Mouse (Mus musculus) left cerebral cortex, postnatal 10 days (tissue): ENCODE measurements around the gene Mapk8ip2. TPM values are rescaled to one million over a fixed set of nuclear protein-coding genes. Genes with fewer than 3 reads are reported as not detected.

Experiments used
- DNase-seq, 2 experiments: peaks; one replicate each; pipeline ENCODE4 v3.0.0; 2021 to 2022; ENCODE audit warnings: low spot score in 2 of 2, mixed read lengths in 1 of 2; ENCODE audit errors: extremely low spot score in 1 of 2
- intact Hi-C: fragments of 180-260 bp; cut with DNase I; formaldehyde crosslinking; loops from one replicate; pipeline ENCODE4 v1.15.1; 2025
- total RNA-seq, 2 experiments: library from RNA; stranded (reverse); gene quantifications; 2 replicates each; pipeline ENCODE4 v1.2.3; 2021

Mapk8ip2 gene
- total RNA-seq, 2 experiments from 2014 or later: 189 to 195 TPM

DNA sequence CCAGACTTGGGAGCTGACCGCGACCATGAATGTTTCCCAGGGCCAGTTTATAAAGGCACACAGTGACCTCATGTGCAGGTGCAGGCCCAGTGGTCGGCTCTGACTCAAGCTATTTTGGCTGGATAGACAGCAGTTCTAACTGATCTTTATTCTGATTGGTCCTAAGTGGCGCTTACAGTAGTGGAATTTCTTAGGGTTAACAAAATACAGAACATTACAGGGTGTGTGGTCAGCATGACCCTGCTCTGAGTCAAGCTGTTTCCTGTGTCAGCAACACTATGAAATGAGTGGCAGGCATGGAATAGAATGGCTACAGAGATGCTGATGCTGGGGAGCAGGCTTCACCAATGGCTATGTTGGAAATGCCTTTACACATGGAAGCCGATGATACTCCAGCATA lies 17.8 kb upstream of the Mapk8ip2 start:
- DNase-seq: no peak
- intact Hi-C loops: no loop called here

DNA sequence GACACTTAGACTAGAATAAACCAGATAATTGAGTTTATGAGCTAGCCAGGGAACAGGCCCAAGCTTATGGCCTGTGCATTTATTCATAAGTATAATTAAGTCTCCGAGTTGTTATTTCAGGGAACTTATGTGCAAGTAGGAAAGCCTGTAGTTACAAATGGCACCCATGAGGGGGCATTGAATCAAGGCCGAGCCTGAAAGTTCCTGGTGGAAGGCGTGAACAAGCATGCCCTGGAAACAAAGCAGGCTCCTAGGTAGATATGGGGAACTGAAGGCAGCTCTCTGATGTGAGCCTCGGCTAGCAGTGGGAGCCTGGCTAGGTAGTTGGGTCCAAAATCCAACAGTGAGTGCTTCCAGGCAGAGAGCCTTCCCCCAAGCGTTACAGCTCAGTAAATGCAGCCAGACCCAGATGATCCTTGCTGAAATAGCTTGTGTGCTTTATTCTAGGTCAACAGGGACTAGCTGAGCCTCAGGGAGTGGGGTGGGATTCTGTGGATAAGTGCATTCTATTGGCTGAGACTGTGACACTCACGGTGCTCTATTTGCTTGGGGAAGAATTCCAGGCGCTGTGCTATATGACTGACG lies 11.1 kb upstream of the Mapk8ip2 start:
- intact Hi-C loops: no loop called here
- DNase-seq: no peak

DNA sequence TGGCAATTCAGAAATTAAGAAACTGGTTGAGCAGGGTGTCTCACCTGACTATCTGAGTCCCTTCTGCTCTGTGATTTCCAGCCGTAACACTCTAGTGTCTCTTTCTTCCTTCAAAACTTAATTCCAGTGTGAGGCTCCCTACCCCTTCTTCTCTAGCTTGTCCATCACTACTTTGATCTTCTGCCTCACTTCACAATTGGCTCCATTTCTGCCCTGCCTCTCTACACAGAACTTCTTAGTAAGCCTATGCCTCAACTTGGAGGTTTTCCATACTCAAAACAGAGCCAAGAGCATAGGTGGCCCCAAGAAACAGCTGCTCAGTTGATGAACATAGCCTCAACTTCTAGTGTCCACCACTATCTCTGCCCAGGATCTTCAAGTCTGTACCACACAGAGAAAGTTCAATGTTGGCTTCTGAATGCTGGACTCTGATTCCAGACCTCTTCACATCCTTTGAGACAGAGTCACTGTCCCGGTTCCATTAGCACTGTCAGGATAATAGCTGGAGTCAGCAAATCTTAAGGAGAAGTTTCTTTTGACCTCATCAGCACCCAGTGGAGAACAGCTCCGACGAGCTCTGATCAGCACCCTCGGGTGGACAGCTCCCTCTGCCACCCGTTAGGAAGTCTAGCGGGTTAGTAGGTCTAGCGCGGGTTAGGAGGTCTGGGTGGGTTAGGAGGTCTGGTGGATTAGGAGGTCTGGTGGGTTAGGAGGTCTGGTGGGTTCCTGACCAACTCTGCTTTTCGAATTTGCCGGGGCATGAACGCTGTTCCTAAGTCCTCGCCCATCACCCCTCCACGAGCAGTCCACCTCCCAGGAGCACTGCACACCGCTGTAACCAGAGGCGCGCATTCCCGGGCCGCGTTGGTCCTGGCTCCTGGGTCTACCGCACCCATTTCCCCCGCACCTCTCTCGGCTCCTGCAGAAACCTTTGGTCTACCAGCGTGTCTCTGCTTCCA lies 528 bp upstream of the Mapk8ip2 start:
- DNase-seq: peak in 1 of 2 experiments; percentile 61
- intact Hi-C loops: no loop called here

DNA sequence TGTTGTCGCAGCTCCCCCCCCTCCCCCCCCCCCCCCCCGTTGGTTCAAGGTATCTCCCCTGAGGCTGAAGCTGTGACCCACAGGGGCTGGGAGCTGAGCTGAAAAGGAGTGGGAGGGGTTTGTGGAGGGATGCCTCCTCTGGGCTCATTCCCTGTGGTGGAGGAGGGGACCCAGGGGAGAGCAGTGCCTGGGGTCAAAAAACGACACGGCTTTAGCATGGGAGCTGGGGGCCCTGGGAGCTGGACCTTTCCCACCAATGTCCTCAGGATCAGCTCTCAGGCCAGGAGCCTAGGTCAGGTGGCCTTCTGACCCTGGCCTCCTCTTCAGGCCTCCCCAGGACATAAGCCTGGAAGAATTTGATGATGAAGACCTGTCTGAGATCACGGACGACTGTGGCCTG lies 1.1 kb downstream of the Mapk8ip2 start:
- peak in 1 of 2 experiments; percentile 28 for DNase-seq
- intact Hi-C loops: no loop called here

DNA sequence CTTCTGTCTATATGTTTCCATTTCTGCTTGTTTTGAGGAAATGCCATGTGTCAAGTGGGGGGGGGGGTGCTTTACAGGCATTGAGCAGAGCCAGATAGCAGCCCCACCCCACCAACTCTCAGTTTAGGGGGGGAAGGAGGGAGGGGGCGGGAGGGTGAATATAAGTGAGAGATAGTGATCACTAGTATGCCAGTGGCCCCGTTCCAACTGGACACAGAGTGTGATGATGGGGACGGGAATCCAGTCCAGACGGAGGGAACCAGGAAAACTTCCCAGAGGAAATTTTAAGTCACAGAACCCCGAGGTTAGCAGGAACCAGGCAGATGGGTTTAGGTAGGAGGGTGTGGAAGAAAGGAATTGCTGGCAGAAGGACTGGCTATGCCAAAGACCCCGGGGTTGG lies 1.9 kb downstream of the Mapk8ip2 start:
- peak in 1 of 2 experiments; percentile 38 for DNase-seq
- intact Hi-C loops: no loop called here

DNA sequence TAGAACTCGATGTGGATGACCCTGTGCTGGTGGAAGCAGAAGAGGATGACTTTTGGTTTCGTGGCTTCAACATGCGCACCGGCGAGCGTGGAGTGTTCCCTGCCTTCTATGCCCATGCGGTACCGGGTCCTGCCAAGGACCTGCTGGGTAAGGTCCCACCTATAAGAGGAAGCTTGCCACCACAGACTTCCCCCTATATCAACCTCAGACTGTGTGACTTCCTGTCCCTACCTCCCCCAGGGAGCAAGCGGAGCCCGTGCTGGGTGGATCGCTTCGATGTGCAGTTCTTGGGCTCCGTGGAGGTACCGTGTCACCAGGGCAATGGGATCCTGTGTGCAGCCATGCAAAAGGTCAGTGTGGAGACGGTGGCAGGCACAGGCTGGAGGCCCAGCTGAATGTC lies 5.2 kb downstream of the Mapk8ip2 start:
- no peak for DNase-seq
- intact Hi-C loops: no loop called here

DNA sequence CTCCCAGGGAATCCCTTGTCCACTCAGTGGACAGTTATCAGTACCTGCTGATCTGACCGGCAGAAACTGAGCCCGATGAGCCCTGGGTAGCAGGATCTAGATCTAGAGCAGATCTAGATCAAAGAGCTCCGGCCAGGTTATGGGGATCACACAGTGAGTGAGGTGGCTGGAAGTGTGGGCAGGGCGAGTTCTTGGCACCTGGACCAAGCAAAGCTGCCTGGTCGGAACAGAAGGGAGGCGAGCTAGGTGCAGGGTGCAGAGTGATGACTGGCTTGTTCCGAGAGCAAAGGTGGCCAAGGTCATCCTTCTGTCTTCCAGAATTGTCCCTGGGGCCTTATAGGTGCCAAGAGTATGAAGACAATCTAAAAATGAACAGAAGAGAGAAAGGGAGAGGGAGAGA lies 6.1 kb downstream of the Mapk8ip2 start:
- intact Hi-C loops: no loop called here
- no peak for DNase-seq

DNA sequence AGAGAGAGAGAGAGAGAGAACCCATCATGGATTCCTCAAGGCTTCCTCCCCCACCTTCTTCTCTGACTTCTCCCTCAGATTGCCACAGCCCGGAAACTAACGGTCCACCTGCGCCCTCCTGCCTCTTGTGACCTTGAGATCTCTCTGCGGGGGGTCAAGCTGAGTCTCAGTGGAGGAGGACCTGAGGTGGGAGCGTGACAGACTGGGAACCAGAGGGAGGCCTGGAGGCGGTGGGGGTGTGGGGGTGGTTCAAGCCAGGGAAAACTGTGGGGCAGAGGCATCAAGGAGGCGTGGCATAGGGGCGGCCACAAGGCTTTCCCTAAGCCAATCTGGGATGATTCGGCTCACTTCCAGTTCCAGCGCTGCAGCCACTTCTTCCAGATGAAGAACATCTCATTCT lies 6.6 kb downstream of the Mapk8ip2 start:
- intact Hi-C loops: no loop called here
- DNase-seq: peak in 1 of 2 experiments; percentile 38

DNA sequence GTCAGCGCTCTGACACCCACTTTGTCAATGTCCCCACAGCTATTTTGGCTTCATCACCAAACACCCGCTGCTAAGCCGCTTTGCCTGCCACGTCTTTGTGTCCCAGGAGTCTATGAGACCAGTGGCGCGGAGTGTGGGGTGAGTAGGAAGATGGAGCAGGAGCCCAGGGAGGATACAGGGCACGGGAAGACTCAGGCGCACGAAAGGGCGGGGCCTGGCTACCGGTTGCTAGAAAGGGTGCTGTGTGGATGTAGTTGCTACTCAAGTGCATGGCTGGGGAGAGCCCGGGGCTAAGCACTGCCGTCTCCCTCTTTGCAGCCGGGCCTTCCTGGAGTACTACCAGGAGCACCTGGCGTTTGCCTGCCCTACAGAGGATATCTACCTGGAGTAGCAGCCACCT lies 7.6 kb downstream of the Mapk8ip2 start:
- intact Hi-C loops: no loop called here
- DNase-seq: no peak

DNA sequence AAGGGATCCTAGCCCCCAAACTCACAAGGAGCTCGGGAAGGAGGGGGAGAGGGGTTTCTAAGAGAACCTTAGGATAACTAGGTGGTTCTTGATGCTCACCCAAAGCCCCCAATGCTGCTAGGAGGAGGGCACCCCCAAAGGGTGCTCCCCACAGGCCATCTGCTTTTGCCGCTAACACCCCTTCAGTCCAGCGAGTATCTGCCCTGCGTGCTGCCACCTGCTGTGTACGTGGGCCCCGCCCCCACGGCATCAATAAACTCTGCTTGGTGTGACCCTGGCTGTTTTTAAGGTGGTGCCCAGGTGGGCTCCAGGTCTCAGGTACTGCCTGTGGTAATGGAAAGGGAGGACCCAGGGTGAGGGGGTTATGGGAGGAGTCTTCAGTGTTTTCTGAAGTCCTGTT lies 8.5 kb downstream of the Mapk8ip2 start:
- intact Hi-C loops: no loop called here
- no peak for DNase-seq

DNA sequence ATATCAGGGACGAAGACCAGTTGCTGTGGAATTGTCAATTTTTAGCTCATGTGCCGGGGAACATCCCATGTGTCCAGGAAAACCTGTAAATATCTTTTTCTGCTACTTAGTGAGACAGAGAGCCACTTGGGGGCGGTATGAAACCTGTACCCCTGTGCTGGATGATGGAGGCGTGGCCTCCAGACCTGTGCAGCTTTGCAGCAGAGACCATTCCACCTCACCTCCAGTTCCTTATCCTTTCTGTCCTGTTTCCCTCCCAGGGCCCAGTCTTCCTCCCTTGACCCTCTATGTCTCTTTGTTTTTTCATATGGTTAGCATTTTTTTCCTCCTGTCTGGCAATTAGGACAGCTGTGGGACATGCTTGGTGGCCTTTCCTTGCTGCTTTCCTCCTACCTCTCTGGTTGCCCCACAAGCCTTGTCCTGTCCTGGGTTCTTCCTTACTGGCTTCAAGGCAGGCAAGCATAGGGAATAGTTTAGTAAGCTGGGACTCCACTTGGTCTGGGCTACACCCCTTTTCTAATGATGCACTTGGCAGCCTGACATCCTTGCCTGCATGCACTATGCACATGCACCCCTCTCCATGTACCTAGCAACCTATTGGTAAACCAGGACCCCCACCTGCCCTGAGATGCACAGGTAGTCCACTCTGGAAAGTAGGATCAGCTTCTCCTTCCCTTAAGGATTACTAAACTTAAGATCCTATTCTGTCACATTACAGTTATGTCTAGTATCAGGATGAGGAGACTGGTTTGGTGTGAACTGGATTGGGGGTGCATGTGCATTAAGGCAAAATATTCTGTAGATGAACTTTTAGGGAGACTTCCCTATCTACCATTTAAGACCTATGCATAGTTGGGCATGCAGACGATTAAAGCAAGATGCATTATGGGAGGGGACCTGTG lies 9.9 kb downstream of the Mapk8ip2 start:
- peak in 1 of 2 experiments; percentile 54 for DNase-seq
- intact Hi-C loops: no loop called here

DNA sequence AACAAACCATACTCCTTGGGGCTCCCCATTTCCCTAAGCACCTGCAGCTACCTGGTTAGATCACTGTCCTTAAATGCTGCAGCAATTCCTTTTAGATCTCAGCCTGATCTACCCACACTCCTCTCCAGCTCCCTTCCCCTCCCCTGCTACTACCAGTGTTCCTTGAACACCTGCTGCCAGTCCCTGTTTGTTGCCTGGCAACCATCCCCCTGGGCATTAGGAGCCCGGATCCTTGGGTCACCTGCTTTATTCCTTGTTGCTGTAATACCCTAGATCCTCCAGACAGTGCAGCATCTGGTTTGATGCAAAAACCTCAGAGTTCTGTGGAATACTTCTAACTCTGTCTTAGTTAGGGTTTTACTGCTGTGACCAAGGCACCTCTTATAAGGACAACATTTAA lies 11.3 kb downstream of the Mapk8ip2 start:
- intact Hi-C loops: no loop called here

DNA sequence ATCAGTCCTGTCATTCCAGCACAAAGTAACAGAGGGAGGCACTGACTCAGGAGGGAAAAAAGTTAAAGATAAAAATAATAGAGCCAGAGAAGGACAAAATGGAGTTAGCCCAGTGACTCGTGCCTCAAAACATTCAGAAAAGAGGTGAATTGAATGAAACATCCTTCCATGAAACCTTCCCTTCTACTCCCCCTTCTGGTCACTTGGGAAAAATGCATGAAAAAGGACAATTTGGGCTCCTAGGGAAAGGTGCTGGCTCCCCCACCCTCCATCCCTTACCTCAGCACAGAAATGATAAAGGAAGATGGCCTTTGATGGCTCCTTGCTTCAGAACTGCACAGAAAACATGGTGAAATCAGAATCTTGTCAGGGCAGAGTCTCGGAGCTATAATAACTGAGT lies 14.9 kb downstream of the Mapk8ip2 start:
- intact Hi-C loops: no loop called here
- DNase-seq: no peak

More for the DNA sequence above, 11.3 kb downstream of the Mapk8ip2 start:
- DNase-seq: peak in 1 of 2 experiments; percentile 30

DNA sequence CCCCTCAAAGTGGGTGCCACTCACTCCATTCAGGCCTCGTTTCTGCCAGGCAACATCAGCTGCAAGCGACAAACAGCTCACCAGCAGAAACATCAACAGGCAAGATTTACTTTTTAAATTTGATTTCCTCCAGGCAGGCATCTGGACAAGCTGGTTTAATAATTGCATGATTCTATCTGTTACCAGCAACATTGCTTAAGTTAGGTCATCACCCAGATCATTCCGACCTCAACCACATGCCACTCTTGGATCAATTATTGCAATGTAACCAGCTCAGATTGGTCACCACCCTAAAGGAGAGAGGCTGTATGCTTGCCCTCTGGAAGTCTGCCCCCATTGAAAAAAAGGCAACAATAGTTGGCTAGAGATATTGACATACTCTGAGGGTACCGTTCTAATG lies 17.8 kb downstream of the Mapk8ip2 start:
- intact Hi-C loops: no loop called here
- DNase-seq: no peak

DNA sequence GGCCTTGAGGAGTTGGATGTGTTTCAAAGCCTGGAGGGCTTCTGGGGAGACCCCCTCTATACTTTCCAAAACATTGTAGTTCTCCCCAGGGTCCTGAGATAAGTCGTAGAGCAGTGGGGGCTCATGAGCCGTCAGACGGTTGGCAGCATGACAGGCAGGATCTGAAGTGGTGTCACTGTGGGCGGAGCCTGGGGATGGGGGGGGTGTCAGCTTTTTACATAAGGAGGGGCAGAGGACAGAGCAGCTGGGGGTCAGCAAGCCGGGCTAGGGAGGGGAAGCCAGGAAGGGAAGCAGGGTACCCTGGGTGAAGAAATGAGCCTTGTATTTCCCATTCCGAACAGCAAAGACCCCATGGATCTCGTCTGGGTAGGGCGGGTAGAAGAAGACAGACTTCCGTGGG lies 19.7 kb downstream of the Mapk8ip2 start:
- DNase-seq: no peak
- intact Hi-C loops: no loop called here

DNA sequence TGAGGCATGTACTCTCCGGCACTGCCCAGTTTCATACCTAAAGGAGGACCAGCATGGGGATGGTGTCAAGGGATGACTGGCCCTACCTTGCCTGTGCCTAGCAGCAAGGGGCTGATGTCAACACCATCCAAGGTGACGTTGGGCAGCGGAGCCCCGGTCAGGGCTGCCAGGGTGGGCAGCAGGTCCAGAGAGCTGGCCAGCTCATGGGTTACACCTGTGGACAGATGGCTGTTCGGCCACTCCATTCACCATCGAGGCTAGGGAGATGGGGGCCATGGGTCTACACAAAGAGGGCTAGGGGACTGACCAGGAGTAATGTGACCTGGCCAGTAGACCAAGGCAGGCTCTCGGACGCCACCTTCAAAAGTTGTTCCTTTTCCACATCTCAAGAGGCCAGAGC lies 20.2 kb downstream of the Mapk8ip2 start:
- DNase-seq: no peak
- intact Hi-C loops: no loop called here

DNA sequence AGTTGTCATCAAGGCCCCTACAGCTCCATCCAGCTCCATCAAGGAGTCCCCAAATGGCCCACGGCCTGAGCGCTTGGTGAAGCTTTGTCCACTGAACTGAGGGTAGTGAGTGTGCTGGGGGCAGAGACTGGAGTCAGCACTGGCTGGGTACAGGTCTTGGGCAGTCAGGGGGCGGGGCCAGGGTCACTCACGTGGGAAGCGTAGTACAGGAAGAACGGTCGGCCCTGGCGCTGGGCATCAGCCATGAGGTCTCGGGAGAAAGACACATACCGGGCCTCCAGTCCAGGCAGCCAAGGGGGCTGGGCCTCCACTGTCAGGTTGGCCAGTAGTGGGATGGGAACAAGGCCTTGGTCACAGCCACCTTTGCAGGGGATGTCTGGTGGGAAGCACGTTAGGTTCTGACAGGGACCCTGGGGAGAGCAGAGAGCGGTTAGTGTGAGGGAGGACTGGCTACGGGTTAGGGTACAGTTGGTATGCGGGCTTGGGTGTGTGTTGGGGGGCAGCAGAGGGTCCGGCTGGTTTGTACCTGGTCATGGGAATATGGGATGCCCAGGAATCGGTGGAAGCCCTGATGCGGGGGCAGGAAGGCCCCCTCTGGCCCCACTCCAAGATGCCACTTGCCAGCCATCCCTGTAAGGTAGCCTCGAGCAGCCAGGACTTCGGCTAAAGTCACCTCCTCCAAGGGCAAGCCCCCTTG lies 21.0 kb downstream of the Mapk8ip2 start:
- intact Hi-C loops: no loop called here
- DNase-seq: peak in 1 of 2 experiments; percentile 55

DNA sequence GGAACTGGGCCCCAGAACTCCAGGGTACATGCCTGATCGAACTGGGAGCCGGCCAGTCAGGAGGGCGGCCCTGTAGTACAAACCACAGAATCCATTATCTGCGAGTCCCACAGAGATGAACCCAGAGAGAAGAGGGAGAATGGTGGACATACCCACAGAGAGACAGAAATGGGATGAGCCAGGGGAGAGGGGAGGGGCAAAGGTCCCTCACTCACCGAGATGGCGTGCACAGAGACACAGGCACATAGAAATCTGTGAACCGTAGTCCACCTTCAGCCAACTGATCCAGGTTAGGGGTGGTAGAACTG lies 21.5 kb downstream of the Mapk8ip2 start:
- intact Hi-C loops: no loop called here
- DNase-seq: no peak
